Mouse (Mus musculus) fibroblast of lung, adult 2 months (primary cell): ENCODE measurements around the gene Spen.

Source experiments
- DNase-seq: peaks from one replicate; pipeline ENCODE4 v3.0.0-alpha.2; 2011; ENCODE audit warnings: low read depth

The Spen gene

DNA sequence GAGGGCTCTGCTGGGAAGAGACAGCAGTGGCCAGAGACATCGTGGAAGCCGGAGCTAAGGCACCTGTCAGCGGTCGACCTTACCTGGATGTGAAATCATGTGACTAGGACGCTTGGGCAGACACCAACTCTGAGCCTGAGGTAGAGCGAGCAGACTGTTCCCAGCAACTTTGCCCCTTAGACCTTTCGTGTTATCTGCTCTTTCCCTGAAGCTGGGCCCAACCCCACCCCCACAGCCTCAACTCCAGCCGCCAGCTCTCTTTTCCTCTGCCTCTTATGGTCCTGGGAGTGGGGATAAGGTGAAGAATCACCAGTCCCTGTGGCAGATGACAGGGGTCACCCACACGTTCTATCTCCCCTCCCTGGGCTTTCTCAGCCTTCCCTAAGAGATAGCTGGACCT, 117.5 kb downstream of the Spen start:
- no peak for DNase-seq

DNA sequence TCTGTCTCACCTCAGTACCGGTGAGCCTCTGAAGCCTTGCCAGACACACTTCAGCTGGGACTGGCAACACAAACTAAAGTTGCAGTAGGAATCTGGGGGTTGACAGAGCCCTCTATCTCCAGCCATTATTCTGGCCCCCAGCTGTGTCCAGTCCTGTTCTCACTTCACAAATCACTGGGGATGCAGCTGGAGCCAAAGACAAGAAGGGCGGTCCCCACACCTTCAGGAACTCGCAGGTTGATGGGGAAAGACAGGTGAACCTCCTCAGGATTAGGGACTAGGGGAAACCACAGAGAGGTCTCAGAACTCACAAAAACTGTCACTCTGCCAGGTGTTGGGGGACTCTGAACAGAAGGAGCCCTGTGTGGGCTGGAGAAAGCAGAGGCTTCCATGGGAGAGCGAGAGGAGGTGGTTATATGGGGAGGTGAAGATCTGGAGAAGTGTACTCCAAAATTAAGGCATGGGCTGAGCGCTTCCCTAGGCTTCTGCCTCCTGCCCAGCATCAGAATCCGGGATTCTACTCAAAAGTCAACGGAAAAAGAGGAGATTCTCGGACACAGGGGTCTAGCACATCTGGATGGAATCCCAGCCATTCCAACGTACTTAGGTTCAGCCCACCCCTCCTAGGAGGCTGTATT, 118.1 kb downstream of the Spen start, which contains the start of gene Hspb7:
Gene Hspb7, plus strand, starts transcription at position 588 of the 638 bp plus-strand sequence.
- no peak for DNase-seq

DNA sequence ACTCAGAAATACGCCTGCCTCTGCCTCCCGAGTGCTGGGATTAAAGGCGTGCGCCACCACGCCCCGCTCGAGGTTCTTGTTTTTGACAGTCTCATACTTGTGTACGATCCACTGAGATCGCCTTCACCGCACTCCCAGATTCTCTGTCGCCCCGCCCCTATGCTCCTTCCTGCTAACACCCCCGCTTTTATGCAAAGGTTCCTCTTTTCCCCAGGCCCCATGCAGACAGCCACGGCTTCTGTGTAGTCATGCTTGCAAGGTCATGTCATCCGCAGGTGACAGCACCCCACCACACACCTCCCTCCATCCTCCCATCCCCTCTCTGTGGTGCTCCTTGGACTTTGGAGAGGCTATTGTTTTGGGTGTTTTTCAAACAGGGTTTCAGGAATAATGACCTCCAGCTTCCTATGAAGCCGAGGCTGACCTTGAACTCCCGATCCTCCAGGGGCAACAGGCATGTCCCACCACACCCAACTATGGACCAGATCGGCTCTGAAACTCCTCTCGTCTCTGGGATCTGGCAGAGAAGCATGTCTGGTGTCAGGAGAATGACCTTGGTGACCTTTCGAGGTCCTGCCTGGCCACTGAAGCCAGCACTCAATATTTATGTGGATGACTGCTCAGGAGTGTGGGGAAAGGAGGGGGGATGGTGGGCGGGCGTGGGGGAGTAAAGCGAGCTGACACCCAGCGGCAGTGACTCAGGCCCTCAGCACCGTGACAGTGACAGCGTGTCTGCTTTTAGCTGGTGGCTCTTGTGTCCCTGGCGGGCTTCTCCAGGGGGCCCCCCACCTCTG, 118.8 kb downstream of the Spen start:
- no peak for DNase-seq
